Mouse (Mus musculus) lung, postnatal 0 days (tissue): ENCODE measurements around the gene Cep97. TPM values are rescaled to one million over a fixed set of nuclear protein-coding genes. Genes with fewer than 3 reads are reported as not detected.
"Not testable (repeated sequence)": the region's sequence is repeated elsewhere in the genome, so short reads cannot be mapped to it uniquely, and the experiment has no call there.

Experiments used
- ATAC-seq: fragments of 200-750 bp; cut with Nextera tagmentation; 2 replicates; pipeline ENCODE4 v1.8.0; 2017; ENCODE audit warnings: moderate library complexity
- DNase-seq: peaks from one replicate; pipeline ENCODE4 v3.0.0-alpha.2; 2016; ENCODE audit warnings: low spot score
- H3K27ac ChIP-seq: fragments of 300-500 bp; sonication (generic); 2 replicates; pipeline ENCODE4 v1.5.1; 2014; ENCODE audit warnings: antibody characterized with exemption, mild to moderate bottlenecking, low read length, mixed read lengths
- H3K27me3 ChIP-seq: fragments of 300-500 bp; sonication (generic); replicated peaks from 2 replicates; pipeline ENCODE4 v1.6.1; 2014; ENCODE audit warnings: low read length, mixed read lengths; ENCODE audit not compliant: insufficient read depth
- H3K36me3 ChIP-seq: fragments of 300-500 bp; sonication (generic); 2 replicates; pipeline ENCODE4 v1.6.1; 2014; ENCODE audit warnings: low read length, mixed read lengths; ENCODE audit not compliant: insufficient read depth
- H3K4me1 ChIP-seq: fragments of 300-500 bp; sonication (generic); 2 replicates; pipeline ENCODE4 v1.6.1; 2014; ENCODE audit warnings: antibody characterized with exemption, low read depth, low read length, mixed read lengths; ENCODE audit not compliant: insufficient read depth
- H3K4me2 ChIP-seq: fragments of 300-500 bp; sonication (generic); replicated peaks from 2 replicates; pipeline ENCODE4 v1.6.1; 2014; ENCODE audit warnings: low read depth, mild to moderate bottlenecking, low read length, moderate library complexity, mixed read lengths
- H3K4me3 ChIP-seq: fragments of 300-500 bp; sonication (generic); 2 replicates; pipeline ENCODE4 v1.5.1; 2014; ENCODE audit warnings: low read depth, low read length
- H3K9ac ChIP-seq: fragments of 300-500 bp; sonication (generic); replicated peaks from 2 replicates; pipeline ENCODE4 v1.6.1; 2014; ENCODE audit warnings: low read depth, mild to moderate bottlenecking
- H3K9me3 ChIP-seq: fragments of 300-500 bp; sonication (generic); 2 replicates; pipeline ENCODE4 v1.6.1; 2016; ENCODE audit warnings: low read length, mixed read lengths
- CTCF ChIP-seq: IDR thresholded peaks from 2 replicates; pipeline ENCODE4 v1.5.1; 2016; ENCODE audit warnings: antibody characterized with exemption, mild to moderate bottlenecking
- EP300 ChIP-seq: IDR thresholded peaks from 2 replicates; pipeline ENCODE4 v1.6.1; 2016; ENCODE audit warnings: antibody characterized with exemption, mild to moderate bottlenecking, control low read depth
- WGBS: fragments of 180-500 bp; shearing (Covaris S2); extraction: QIAGEN DNeasy Blood & Tissue Kit; methylation state at CpG from one replicate; pipeline ENCODE4 v1.1.7; 2014; 5-methylcytosine and 5-hydroxymethylcytosine counted together
- polyA plus RNA-seq: library from polyadenylated mRNA; unstranded; fragments of >200 nt; fragmentation: Nextera tagmentation; extraction: Ambion mirVana; gene quantifications from 2 replicates; pipeline ENCODE4 v1.2.1, GENCODE M21; 2015

The Cep97 gene
- polyA plus RNA-seq, 1 experiment from 2014 or later = 3.8 TPM

GRCm38 (mm10) chr16:55861104-55861503, 73.6 kb downstream of the Cep97 start:
- H3K27me3 ChIP-seq = no peaks in the 10 kb centered on the region
- no peaks in the 10 kb centered on the region for H3K36me3 ChIP-seq
- no peaks in the 10 kb centered on the region for H3K9me3 ChIP-seq
- no peak overlapping the region for H3K9ac ChIP-seq
- ATAC-seq (no peak), DNase-seq (no peak)
- WGBS = 80% methylated on average over 3 of the region's 3 CpGs
- no peak overlapping the region for H3K4me2 ChIP-seq
- no peak for TF ChIP-seq CTCF
- no peak for TF ChIP-seq EP300
- H3K4me1 ChIP-seq = no peaks in the 10 kb centered on the region
- no peak overlapping the region for H3K4me3 ChIP-seq
- no peak overlapping the region for H3K27ac ChIP-seq

DNA sequence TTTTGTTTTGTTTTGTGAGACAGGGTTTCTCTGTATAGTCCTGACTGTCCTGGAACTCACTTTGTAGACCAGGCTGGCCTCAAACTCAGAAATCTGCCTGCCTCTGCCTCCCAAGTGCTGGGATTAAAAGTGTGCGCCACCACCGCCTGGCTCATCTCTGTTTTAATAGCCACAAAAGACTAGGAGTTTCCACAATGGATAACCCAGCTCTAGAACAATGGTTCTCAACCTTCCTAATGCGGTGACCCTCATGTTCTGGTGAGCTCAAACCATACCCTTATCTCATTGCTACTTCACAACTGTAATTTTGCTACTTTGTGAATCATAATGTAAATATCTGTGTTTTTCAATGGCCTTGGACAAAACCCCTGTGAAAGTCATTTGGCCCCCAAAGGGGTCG, 75.2 kb downstream of the Cep97 start:
- not testable (repeated sequence) for H3K27ac ChIP-seq, H3K4me2 ChIP-seq, H3K4me3 ChIP-seq, H3K9me3 ChIP-seq, H3K27me3 ChIP-seq, ATAC-seq, DNase-seq, H3K4me1 ChIP-seq, H3K9ac ChIP-seq, H3K36me3 ChIP-seq
- 92% methylated on average over 4 of the region's 4 CpGs for WGBS

- WGBS = 62% methylated on average over 6 of the region's 6 CpGs
- TF ChIP-seq EP300 (no peak), CTCF (peak; percentile 81)
These were observed 76.2 kb downstream of the Cep97 start for GRCm38 (mm10) chr16:55858465-55858864.

DNA sequence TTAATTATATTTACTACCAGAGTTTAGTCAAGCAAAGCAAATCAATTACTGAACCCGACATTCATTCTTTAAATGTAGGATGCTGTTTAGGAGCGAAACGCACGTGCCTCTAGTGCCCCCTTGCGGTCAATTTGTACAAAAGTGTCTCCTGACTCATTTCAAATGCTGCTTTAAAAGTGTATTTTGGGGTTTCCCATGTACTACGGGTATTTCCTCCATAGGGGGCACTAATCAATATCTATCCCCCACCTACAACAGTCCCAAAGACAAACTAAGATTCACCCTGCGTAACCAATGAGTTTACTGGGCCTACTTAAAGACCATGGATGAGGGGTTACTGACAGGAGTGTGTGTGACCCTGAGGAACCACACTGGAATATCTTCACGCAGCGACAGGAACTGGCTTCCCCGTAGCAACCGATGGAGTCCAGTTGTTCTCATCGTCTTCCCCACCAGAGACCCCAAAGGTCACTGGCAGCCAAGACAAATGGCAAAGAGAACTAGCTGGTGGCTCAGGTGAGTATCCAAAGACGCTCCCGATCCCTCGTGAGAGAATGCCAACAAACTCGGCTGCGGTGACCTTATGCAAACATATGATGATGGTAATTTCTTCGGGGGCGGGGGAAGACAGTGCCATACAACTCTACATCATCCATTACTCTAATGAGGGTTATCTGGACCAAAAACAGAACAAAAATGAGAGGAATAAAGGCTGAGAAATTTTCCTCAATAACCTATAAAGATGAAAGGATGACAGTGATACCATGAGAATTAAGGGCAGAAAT, 81.5 kb downstream of the Cep97 start:
- Histone ChIP-seq H3K9me3 (no peaks in the 10 kb centered on the region), H3K4me2 (no peak overlapping the region), H3K27ac (no peak overlapping the region), H3K27me3 (no peaks in the 10 kb centered on the region), H3K4me3 (no peak overlapping the region), H3K36me3 (no peaks in the 10 kb centered on the region), H3K4me1 (no peaks in the 10 kb centered on the region), H3K9ac (no peak overlapping the region)
- ATAC-seq (peak; percentile 65), DNase-seq (peak; percentile 84)
- WGBS = 50% methylated on average over 19 of the region's 19 CpGs
- TF ChIP-seq CTCF (peak; percentile 93), EP300 (peak; percentile 37; the same call in 1 of the 2 replicates)

More at GRCm38 (mm10) chr16:55858465-55858864, 76.2 kb downstream of the Cep97 start:
- no peaks in the 10 kb centered on the region for H3K27me3 ChIP-seq
- no peak overlapping the region for H3K27ac ChIP-seq
- H3K4me2 ChIP-seq = no peak overlapping the region
- H3K9ac ChIP-seq = no peak overlapping the region
- ATAC-seq (peak; percentile 62), DNase-seq (peak; percentile 67)
- H3K4me1 ChIP-seq = no peaks in the 10 kb centered on the region
- H3K36me3 ChIP-seq = no peaks in the 10 kb centered on the region
- H3K4me3 ChIP-seq = no peak overlapping the region
- H3K9me3 ChIP-seq = no peaks in the 10 kb centered on the region

GRCm38 (mm10) chr16:55852515-55852914, 82.1 kb downstream of the Cep97 start:
- Histone ChIP-seq H3K9ac (no peak overlapping the region), H3K4me1 (no peaks in the 10 kb centered on the region), H3K4me2 (no peak overlapping the region), H3K4me3 (no peak overlapping the region), H3K9me3 (no peaks in the 10 kb centered on the region), H3K27ac (no peak overlapping the region), H3K36me3 (no peaks in the 10 kb centered on the region), H3K27me3 (no peaks in the 10 kb centered on the region)
- no peak for TF ChIP-seq CTCF
- no peak for TF ChIP-seq EP300
- 55% methylated on average over 4 of the region's 4 CpGs for WGBS
- DNase-seq (no peak), ATAC-seq (no peak)

DNA sequence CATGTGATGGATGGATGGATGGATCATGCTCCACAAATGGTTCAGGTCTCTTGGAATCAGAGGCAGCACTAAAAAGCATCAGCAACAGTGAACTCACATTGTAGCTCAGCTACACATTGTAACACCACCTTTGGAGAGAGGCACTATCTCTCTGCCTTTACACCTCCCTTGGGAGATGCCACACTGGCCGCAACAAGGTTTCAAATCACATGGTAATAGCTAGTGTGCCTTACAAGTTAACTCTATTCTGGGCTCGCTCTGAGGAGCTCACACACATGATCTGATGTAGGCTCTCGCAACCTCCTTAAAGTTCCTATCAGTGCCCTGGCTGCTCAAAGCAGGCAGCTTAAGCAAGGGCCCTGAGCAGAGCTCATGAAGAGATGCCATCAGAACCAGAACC, 84.2 kb downstream of the Cep97 start:
- H3K27ac ChIP-seq = no peak overlapping the region
- H3K36me3 ChIP-seq = no peaks in the 10 kb centered on the region
- no peaks in the 10 kb centered on the region for H3K9me3 ChIP-seq
- H3K27me3 ChIP-seq = no peaks in the 10 kb centered on the region
- no peak overlapping the region for H3K9ac ChIP-seq
- no peak overlapping the region for H3K4me2 ChIP-seq
- H3K4me3 ChIP-seq = no peak overlapping the region
- WGBS = 93% methylated on average over 3 of the region's 3 CpGs
- no peak for DNase-seq
- TF ChIP-seq EP300 = no peak
- no peak for TF ChIP-seq CTCF
- H3K4me1 ChIP-seq = no peaks in the 10 kb centered on the region
- ATAC-seq = no peak

Other genes starting within 250 kb of the Cep97 start
- 16.0 and 21.5 TPM in 2 replicates for gene Nfkbiz, start 96.0 kb downstream of the Cep97 start, polyA plus RNA-seq
- 0.47 and 0.71 TPM in 2 replicates for gene Nxpe3, start 39.6 kb downstream of the Cep97 start, polyA plus RNA-seq
- gene Rpl24, start 31.4 kb upstream of the Cep97 start, polyA plus RNA-seq = 641 and 650 TPM in 2 replicates
- gene Zbtb11, start 39.0 kb upstream of the Cep97 start, polyA plus RNA-seq = 8.4 and 9.3 TPM in 2 replicates
- gene Pcnp, start 94.9 kb upstream of the Cep97 start, polyA plus RNA-seq = 166 and 175 TPM in 2 replicates
- gene Trmt10c, start 103.0 kb upstream of the Cep97 start, polyA plus RNA-seq = 13.0 and 16.0 TPM in 2 replicates
- gene Senp7, start 113.5 kb upstream of the Cep97 start, polyA plus RNA-seq = 19.9 and 21.2 TPM in 2 replicates